Mouse (Mus musculus): ENCODE data around the gene Cadm4. TPM values are rescaled to one million over a fixed set of nuclear protein-coding genes. Genes with fewer than 3 reads are reported as not detected.
"Not testable (repeated sequence)": the region's sequence is repeated elsewhere in the genome, so short reads cannot be mapped to it uniquely, and the experiment has no call there.

The Cadm4 gene
- total RNA-seq, 2 experiments from 2014 or later: 5.3 to 17.7 TPM

DNA sequence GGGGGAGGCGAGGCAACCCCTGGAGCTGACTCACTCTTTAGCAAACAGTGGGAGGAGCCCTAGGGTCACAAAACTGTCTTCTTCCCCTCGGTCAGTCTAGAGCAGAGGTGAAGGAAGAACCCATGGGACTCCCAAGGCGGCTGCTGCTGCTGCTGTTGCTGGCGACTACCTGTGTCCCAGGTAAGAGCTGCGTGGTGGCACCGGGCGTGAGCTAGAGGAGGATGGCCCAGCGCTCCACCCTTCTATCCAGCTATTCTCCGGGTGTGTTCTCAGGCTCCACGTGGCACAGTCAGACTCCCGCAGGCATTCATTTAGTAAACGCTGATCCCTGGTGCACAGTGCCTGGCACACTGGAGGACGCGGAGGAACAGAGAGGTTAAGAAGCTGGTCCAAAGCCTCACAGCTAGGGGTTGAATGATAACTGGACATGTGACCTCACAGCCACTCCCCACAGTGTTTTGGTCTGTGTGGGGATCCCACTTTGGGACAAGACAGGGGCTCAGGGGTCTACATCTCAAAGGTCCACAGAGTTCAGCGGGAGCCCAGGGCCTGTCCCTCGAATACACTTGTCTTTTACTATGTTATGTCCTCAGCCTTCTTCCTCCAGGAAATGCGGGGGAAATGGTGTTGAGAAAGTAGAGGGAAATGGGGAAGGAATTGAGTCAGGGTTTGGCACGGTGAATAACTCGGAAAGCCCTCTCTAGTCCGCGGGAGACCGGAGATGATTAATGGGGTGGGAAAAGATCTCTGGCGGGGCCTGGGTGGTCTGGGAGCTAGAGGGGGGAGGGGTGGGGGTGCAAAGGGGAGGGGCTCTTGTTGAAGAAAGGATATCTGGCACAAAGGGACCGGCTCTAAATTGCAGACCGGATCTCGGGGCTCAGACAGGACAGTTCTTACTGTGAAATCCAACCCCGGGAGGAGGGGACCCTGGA, 19.2 kb upstream of the Cadm4 start, which contains the start of gene Plaur:
Plaur (plus strand) TSS at position 97 of the 932 bp plus-strand sequence.
- intact Hi-C loops (cut with DNase I; ENCODE audit: low total_unique reads): no loop called here
- no peak for DNase-seq

DNA sequence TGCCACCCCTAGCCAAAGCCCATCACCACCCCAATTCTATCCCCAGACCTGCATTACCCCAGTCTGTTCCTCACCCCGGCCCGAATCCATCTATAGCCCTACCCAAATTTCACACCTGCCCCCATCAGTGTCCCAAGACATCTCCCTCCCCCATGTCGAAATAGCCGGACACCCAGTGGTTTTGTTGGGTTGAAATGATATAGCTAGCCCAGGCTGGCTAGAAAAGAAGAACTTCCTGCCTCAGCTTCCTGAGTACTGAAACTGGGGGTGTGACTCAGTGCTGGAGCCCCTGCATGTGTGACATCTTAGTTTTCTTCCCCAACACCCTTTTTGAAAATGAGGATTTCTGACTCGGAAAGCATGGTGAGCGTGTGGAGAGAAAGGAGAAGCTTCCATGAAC, 15.0 kb upstream of the Cadm4 start:
- no peak for DNase-seq
- intact Hi-C loops (cut with DNase I; ENCODE audit: low total_unique reads): no loop called here

DNA sequence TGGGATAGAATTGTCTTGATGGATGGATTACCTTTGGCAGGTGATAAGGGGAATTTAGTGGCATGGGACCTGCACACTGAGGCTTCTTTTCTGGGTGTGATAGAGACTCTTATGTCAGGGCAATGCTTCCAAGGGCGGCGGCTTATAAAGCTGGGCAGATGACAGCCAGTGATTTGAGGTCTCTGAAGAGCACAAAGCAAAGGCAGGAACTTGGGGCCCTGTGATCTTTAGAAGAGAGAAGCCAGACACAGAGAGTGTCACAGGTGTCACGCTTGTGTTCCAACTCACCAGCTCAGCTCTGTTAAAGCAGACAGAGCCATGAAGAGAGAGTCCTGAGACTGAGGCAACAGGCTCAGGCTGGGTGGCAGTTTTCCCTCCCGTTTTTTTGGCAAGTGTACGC, 13.9 kb upstream of the Cadm4 start:
- intact Hi-C loops (cut with DNase I; ENCODE audit: low total_unique reads): no loop called here

DNA sequence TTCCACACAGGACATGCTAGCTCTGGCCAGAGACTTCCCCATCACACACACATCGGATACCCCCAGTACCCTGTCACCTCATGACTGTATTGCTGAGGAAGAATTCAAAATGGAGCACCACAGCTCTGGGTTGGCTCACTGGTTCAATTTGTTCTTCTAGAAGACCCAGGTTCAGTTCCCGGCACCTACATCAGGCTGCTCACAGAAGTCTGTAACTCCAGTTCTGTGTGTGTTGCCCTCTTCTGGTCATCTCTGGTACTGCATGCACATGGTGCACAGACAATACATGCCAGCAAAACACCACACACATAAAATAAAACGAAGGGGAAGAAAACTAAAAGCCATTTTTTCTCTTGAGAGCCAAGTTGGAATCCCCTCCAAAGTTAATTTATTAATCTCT, 12.7 kb upstream of the Cadm4 start:
- no peak for DNase-seq
- intact Hi-C loops (cut with DNase I; ENCODE audit: low total_unique reads): no loop called here

More for the DNA sequence above, 13.9 kb upstream of the Cadm4 start:
- DNase-seq: no peak

DNA sequence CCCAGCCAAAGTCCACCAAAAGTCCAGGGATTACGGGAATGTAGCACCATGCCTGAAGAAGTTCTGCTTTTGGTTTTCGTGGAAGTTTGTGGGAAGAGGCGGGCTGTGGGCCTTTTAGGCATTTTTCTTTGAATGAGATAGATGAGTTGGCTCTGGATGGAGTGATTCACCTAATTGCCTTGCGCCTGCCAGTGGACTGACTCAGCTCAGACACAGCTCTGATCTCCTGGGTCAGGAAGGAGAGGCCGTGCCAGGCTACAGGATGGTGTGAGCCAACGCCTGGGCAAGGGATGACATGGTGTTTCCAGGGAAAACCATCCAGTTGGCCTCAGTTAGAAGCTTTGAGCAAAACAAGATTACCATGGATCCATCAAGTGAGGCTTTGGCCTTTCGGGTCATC, 11.5 kb upstream of the Cadm4 start:
- intact Hi-C loops (cut with DNase I; ENCODE audit: low total_unique reads): loop anchor here (10.0 kb wide), 1 partner anchor 94 kb away; no protein-coding TSS in a partner anchor
- peak; percentile 40 for DNase-seq

DNA sequence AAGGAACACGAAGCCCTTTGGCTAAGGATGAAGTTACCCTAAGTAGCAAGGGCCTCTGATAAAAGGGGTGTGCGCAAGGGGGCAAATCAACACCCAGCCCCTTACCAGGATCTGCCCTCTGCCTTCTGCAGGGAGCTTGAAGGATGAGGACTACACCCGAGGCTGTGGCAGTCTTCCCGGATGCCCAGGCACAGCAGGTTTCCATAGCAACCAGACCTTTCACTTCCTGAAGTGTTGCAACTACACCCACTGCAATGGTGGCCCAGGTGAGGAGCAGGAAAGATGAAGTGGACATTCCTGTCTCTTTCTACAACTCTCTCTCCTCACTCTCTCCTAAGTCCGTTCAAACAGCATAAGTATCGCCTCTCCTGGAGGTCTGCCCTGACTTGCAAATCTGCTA, 9.4 kb upstream of the Cadm4 start:
- no peak for DNase-seq
- intact Hi-C loops (cut with DNase I; ENCODE audit: low total_unique reads): loop anchor here (10.0 kb wide), 1 partner anchor 92 kb away; no protein-coding TSS in a partner anchor

DNA sequence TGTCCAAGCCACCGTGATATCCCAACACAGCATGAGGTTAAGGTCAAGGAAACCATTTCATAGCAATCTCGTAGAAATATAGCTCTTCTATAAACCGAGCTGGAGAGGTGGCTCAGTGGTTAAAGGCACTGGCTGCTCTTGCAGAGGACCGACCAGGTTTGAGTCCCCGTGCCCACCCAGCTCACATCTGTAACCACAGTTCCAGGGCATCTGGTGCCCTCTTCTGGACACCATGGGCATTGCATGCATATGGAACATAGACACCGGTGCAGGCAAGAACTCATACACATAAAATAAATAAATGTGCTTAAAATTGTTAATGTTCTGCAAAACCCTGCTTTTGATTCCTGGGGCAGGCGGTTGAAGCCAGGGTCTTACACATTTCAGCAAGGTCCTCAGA, 8.9 kb upstream of the Cadm4 start:
- no peak for DNase-seq
- intact Hi-C loops (cut with DNase I; ENCODE audit: low total_unique reads): loop anchor here (10.0 kb wide), 1 partner anchor 92 kb away; no protein-coding TSS in a partner anchor

DNA sequence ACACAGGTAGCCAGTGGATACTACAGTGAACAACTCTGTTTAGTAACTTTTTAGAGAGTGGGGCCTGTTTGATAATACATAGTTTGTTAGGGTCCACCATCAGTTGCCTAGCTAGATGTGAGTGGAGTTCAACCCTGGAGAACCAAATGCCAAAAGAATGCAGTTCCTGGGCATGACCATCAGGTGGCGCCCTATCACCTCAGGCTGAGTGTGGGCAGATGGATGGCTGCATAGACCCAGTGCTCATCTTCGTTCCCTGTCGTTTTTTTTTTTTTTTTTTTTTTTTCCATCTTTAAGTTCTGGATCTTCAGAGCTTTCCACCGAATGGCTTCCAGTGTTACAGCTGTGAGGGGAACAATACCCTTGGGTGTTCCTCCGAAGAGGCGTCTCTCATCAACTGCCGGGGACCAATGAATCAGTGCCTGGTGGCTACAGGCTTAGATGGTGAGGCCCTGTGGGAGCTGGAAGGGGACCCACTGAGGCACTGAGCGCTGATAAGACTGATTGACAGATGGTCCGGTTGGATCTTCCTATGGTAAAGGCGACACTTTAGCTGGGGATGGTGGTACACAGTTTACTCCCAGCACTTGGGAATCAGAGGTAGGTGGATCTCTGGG, 7.8 kb upstream of the Cadm4 start:
- intact Hi-C loops (cut with DNase I; ENCODE audit: low total_unique reads): loop anchor here (10.0 kb wide), 1 partner anchor 91 kb away; no protein-coding TSS in a partner anchor
- peak; percentile 64 for DNase-seq

DNA sequence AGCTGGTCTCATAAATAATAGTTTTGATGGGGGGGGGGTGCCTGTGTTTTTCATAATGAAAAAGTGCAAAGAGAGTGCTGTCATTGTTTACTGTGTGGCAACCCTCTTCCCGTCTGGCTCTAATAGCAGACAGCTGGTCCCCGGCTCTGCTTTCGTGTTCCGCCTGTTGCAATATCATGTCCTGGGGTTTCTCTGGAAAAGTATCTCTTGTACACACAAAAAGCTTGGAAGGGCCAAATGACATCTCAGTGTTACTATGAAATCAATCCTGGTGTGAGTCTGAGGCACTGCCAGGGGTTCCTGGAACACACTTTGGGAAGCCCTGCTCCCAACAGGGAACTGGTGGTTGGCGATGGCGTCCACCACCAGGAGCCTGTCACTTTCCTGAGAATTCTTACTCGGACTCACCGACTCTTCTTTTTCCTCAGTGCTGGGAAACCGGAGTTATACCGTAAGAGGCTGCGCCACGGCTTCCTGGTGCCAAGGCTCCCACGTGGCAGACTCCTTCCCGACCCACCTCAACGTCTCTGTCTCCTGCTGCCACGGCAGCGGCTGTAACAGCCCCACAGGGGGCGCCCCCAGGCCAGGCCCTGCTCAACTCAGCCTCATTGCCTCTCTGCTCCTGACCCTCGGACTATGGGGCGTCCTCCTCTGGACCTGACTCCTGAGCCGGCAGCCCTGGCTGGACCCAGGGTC, 6.9 kb upstream of the Cadm4 start:
- DNase-seq: peak; percentile 40
- intact Hi-C loops (cut with DNase I; ENCODE audit: low total_unique reads): loop anchor here (10.0 kb wide), 1 partner anchor 90 kb away; no protein-coding TSS in a partner anchor

DNA sequence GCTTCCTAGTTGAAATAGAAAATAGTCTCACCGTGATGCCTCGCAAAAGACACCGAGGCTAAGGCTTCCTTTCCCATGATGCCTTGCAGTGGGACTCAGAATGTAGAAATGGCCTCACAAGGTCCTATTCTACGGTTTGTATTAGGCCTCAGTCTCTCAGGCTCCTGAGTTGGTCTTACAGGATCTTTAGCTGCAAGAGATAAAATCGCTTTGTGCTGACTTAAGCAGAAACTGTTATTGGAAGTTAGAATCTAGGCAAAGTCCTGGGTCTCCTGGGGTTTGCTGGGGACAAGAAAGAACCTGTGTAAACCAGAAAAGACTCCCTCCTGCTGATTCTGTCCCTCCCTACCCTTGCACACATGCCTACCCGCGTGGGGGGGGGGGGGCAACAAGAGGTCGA, 5.5 kb upstream of the Cadm4 start:
- DNase-seq: no peak
- intact Hi-C loops (cut with DNase I; ENCODE audit: low total_unique reads): loop anchor here (10.0 kb wide), 1 partner anchor 88 kb away; no protein-coding TSS in a partner anchor

DNA sequence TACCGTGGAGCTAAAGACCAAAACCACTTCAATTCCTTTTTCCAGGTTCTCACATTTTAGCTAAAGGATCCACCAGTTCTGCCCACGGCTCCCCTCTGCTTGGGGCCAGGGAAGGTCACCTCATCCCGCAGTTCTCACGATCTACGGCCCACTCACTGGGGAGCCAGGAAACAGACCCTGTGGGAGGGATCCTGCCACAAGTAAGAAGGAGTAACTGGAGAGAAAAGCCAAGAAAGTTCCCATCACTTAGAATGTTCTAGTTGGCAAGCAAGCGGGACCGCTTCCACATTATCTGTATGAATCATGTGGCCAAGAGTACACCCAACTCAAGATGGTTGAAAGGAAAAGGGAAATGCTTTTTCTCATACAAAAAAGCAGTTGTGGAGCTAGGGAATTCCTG, 5.0 kb upstream of the Cadm4 start:
- intact Hi-C loops (cut with DNase I; ENCODE audit: low total_unique reads): loop anchor here (10.0 kb wide), 1 partner anchor 88 kb away; no protein-coding TSS in a partner anchor
- no peak for DNase-seq

DNA sequence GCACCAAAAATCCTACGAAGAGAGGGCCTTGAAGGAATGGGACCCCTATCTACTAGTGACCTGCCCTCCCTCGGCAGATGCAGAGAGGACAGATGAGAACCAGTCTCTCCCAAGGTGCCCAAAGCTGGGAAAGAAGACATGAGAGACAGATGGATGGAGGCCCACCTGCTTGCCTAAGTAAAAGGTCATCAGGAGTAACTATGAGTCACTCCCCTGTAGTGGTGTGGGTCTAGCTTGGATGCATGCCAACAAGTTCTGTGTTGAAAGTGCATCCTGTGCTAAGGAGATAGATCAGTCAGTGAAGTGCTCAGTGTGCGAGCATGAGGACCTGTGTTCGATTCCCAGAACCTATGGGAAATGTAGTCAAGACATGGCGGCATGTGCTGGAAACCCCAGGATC, 2.9 kb upstream of the Cadm4 start:
- no peak for DNase-seq
- intact Hi-C loops (cut with DNase I; ENCODE audit: low total_unique reads): loop anchor here (10.0 kb wide), 1 partner anchor 86 kb away; no protein-coding TSS in a partner anchor

DNA sequence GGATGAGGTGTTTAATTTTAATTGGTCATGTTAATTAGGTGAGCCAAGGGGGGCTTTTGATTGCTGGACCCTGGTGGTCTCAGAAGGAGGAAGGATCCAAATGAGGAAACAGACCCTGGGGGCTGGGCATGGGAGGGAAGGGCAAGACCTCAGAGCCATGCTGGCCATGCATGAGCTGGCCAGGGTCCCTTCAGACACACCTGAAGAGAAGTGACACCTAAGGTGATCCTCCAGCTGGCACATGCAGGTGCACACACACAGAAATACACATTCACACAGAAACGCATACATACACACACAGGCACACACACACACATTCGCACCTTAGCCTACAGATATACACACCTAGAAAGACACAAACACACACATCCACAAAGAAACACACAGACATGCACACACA, 2.1 kb upstream of the Cadm4 start:
- intact Hi-C loops (cut with DNase I; ENCODE audit: low total_unique reads): loop anchor here (10.0 kb wide), 1 partner anchor 85 kb away; no protein-coding TSS in a partner anchor
- DNase-seq: no peak

DNA sequence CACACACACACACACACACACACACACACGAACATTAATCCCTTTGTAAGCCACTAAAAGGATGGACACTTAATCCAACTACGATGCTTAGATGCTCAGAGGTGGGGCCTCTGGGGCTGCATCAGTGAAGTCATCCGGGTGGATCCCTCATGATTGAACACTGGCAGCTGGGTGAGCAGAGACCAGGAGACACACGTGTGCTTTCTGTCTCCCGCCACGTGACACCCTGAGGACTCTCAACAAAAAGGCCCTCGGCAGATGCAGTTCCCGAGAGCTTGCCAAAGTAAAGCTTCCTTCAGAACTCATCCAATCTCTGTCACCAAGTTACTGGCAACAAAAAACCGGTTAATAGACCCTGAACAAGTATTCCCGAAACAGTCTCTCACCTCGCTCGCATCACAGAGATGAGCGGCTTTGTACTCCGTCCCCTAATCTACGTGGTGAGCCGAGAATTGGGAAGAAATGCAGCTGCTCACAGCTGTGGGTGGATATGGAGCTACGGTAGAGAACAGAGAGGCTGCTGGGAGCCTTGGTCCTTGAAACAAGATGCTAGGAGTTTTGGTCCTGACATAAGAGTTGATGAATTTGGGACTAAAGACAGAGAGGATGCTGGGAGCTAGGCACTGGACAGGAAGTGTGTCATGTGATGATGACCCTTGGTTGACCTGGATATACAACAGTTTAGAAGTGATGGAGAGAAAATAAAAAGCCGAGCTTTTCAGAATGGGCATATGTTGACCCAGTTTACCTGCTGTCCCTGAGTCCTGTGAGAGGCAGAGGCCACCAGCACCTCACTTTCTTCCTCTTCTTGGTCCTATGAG, 1.5 kb upstream of the Cadm4 start:
- DNase-seq: peak; percentile 27
- intact Hi-C loops (cut with DNase I; ENCODE audit: low total_unique reads): no loop called here

DNA sequence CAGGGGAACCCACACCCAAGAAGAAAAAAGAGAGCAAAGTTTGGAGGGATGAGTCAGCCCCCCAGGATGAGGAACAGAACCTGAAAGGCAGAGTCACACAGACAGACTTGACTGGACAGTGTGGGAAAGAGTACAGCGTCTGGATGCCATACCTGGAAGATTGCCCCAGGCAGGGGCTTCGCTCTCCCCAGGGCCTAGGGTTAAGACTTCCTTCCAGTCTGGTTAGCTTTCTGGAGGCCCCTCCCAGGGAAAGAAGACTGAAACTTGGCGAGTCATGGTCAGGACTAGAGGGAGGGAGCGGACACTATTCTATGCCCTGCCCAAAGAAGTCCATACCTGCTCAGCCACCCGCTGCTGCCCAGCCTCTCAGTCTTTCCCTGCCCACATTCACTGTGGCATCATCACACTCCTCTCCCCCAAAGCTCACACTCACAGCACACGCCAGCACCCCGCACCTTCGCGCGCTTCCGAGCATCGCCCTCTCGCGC, 793 bp upstream of the Cadm4 start:
- intact Hi-C loops (cut with DNase I; ENCODE audit: low total_unique reads): no loop called here
- no peak for DNase-seq

DNA sequence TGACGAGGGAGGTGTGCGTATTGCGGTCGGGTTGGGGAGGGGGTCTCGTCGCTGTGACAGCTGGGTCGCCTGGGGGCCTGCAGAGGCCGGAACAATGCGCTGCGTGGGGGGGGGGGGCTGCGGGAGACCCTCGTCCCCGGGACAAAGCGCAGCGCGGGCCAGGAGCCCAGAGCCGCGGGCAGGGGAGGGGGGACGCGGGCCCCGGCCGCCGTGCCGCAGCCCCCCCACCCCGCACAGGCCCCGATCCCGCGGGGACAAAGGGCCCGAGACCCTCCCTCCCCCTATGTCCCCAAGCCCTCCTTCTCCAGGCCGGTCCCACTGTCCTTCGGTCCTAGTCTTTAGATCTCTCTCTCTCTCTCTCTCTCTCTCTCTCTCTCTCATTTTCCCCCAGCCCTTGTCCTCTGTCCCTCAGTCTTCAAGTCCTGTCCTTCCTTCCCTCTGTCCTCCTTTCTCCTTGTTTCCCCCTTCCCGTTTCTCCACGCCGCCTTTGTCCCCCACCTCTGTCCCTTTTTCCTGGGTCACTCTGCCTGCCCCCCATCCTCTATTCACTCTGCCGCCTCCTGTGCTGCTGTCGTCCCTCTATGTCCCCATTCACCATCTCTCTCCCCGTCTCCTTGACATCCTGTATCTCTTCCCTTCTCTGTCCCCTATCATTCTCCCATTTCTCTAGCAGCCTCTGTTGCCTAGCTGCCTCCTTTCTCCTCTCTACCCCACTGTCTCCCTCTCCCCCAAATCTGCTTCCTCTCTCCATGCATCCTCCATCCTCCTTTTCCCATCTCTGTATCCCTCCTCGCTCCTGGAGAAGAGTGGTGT, 591 bp downstream of the Cadm4 start:
- intact Hi-C loops (cut with DNase I; ENCODE audit: low total_unique reads): no loop called here
- no peak for DNase-seq

DNA sequence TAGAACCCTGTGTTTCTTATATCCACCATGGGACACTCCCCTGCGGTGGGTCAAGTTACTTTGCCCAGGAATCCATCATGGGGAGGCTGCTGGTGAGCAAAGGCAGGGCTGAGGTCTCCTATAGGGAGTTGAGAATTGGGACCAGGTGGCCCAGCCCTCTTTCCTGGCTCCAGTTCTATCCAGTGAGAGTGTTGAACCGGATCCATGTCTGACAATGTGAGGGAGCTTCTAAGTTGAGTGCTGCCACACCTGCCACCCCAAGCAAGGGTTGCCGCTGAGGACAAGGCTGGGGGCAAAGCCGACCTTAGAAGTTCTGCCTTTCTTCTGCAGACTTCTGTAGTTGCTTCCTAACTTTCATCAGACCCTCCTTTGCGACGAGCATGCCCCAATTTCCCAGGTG, 1.5 kb downstream of the Cadm4 start:
- DNase-seq; intact Hi-C loops (cut with DNase I; ENCODE audit: low total_unique reads): not testable (repeated sequence)

DNA sequence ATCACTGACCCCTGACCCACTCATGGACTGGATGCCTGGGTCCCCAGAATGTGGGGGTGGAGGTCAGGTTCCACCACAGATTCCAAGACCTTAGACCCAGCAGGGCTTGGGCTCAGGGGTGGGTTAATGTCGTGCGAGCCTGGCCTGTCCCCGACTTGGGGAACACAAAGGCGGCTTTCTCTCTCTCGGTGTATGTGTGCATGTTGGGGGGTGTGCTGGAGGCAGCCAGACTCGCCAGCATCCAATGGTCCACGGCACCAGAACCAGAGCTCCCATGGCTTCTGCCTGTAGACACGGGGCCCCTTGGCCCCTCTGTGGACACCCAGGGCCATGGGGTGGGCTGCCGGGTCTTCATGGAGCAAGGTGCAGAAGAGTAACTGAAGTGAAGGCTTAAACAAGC, 3.7 kb downstream of the Cadm4 start:
- intact Hi-C loops (cut with DNase I; ENCODE audit: low total_unique reads): no loop called here
- no peak for DNase-seq
